Mouse (Mus musculus) lung, embryonic 14.5 days (tissue): ENCODE data around the gene Prss22. TPM values are rescaled to one million over a fixed set of nuclear protein-coding genes. Genes with fewer than 3 reads are reported as not detected.
A peak's percentile ranks its signal among the peaks of the same experiment; 100 is the strongest.

Experiments
- ATAC-seq: fragments of 200-750 bp; cut with Nextera tagmentation; 2 replicates; pipeline ENCODE4 v1.8.0; 2017; ENCODE audit warnings: mild to moderate bottlenecking, moderate TSS enrichment, moderate library complexity; ENCODE audit not compliant: insufficient read depth
- DNase-seq: peaks from one replicate; pipeline ENCODE4 v3.0.0-alpha.2; 2015
- H3K27ac ChIP-seq: fragments of 300-500 bp; sonication (generic); 2 replicates; pipeline ENCODE4 v1.5.1; 2014; ENCODE audit warnings: low read depth, mild to moderate bottlenecking, moderate library complexity
- H3K27me3 ChIP-seq: fragments of 300-500 bp; sonication (generic); 2 replicates; pipeline ENCODE4 v1.6.1; 2014; ENCODE audit warnings: low read length, control low read depth; ENCODE audit not compliant: insufficient read depth
- H3K36me3 ChIP-seq: fragments of 300-500 bp; sonication (generic); 2 replicates; pipeline ENCODE4 v1.6.1; 2014; ENCODE audit warnings: control low read depth; ENCODE audit not compliant: insufficient read depth
- H3K4me1 ChIP-seq: fragments of 300-500 bp; sonication (generic); 2 replicates; pipeline ENCODE4 v1.6.1; 2014; ENCODE audit warnings: antibody characterized with exemption, control low read depth; ENCODE audit not compliant: insufficient read depth
- H3K4me2 ChIP-seq: fragments of 300-500 bp; sonication (generic); 2 replicates; pipeline ENCODE4 v1.6.1; 2014; ENCODE audit warnings: mild to moderate bottlenecking
- H3K4me3 ChIP-seq: fragments of 300-500 bp; sonication (generic); 2 replicates; pipeline ENCODE4 v1.5.1; 2014; ENCODE audit warnings: low read depth, low read length
- H3K9ac ChIP-seq: fragments of 300-500 bp; sonication (generic); 2 replicates; pipeline ENCODE4 v1.6.1; 2014
- H3K9me3 ChIP-seq: fragments of 300-500 bp; sonication (generic); 2 replicates; pipeline ENCODE4 v1.6.1; 2016; ENCODE audit warnings: low read depth, low read length, control low read depth
- CTCF ChIP-seq: IDR thresholded peaks from 2 replicates; pipeline ENCODE4 v1.5.1; 2016; ENCODE audit warnings: antibody characterized with exemption, low read depth
- WGBS: fragments of 180-500 bp; shearing (Covaris S2); extraction: QIAGEN DNeasy Blood & Tissue Kit; methylation state at CpG from one replicate; pipeline ENCODE4 v1.1.7; 2014; 5-methylcytosine and 5-hydroxymethylcytosine counted together
- polyA plus RNA-seq: library from polyadenylated mRNA; unstranded; fragments of >200 nt; fragmentation: Nextera tagmentation; extraction: Ambion mirVana; gene quantifications from 2 replicates; pipeline ENCODE4 v1.2.1, GENCODE M21; 2014

The Prss22 gene
- polyA plus RNA-seq: 2.1 TPM in 2 replicates

DNA sequence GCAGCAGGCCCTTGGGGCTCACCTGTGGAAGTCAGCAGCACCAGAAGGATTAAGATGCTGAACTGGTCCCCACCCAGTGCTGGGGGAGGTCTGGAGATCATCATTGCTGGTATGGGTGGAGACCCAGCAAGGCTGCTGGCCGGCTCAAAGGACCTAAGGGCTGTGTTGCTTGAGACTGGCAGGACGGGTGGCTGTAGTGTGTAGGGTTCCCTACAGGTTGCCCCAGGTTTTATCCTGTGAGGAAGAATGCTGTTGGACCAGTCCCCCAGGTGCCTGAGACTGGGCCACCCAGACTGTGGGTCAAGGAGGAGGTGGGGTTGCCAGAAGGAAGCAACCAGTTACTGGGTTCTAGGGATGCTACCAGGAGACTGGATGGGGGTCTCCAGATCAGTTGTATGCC is at the start of gene Prss22:
Gene Prss22, minus strand, starts transcription at position 200 of the 400 bp plus-strand sequence.
- peak within 1 kb of the TSS; percentile 37 for H3K4me2 ChIP-seq
- no peaks in the 10 kb centered on the region for H3K27me3 ChIP-seq
- H3K9ac ChIP-seq: no peak within 1 kb of the TSS
- peak within 1 kb of the TSS; percentile 9; the same call in 1 of the 2 replicates for H3K4me3 ChIP-seq
- H3K9me3 ChIP-seq: no peaks in the 10 kb centered on the region
- peak within 1 kb of the TSS; percentile 42; the same call in 1 of the 2 replicates for H3K27ac ChIP-seq
- peaks cover 8% of the 10 kb centered on the region; the same call in 1 of the 2 replicates for H3K4me1 ChIP-seq
- no peak for TF ChIP-seq CTCF
- H3K36me3 ChIP-seq: no peaks in the 10 kb centered on the region
- ATAC-seq (peak; percentile 68; the same call in 1 of the 2 replicates), DNase-seq (peak; percentile 51)
- WGBS: 45% methylated on average over 2 of the region's 2 CpGs

DNA sequence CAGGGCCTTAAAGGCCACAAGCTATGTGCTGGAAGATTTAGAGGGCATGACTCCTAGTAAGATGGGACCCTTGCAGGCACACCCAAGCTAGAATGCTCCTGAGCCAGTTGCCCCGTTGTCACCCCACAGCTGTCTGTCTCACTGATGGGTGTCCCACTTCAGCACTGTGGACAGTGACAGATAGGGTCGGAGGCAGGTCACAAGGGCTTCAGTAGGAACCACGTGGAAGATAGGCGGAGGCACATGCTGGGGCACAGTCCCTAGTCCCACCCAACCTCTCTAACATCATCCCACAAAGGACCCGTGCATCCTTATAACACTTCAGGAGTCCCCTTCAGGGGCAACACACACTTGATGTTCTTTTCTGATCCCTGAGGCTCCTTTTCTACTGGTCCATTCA is 48.1 kb upstream of the Prss22 start:
- 27% methylated on average over 5 of the region's 5 CpGs for WGBS
- peaks cover 43% of the 10 kb centered on the region for H3K36me3 ChIP-seq
- H3K9me3 ChIP-seq: no peaks in the 10 kb centered on the region
- H3K27ac ChIP-seq: no peak overlapping the region
- TF ChIP-seq CTCF: no peak
- H3K4me3 ChIP-seq: no peak overlapping the region
- no peaks in the 10 kb centered on the region for H3K4me1 ChIP-seq
- no peak for DNase-seq
- no peak for ATAC-seq
- no peak overlapping the region for H3K4me2 ChIP-seq
- H3K9ac ChIP-seq: no peak overlapping the region
- no peaks in the 10 kb centered on the region for H3K27me3 ChIP-seq

DNA sequence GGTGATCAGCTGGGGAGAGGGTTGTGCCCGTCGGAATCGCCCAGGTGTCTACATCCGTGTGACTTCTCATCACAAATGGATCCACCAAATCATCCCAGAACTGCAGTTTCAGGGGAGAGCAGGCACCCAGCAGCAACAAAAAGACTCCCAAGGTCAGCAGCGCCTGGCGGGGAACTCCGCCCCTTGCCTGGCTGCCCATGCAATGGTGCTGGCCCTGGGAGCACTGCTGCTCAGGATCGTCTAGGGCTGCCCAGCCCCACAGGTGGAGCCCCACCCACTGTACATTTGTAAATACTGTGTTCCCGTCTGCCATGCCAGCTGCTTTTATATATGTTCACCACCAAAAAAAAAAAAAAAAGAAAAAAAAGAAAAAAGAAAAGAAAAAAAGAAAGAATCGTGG is 47.7 kb upstream of the Prss22 start:
- DNase-seq (no peak), ATAC-seq (no peak)
- H3K4me3 ChIP-seq: no peak overlapping the region
- no peak overlapping the region for H3K9ac ChIP-seq
- TF ChIP-seq CTCF: no peak
- H3K27ac ChIP-seq: no peak overlapping the region
- peaks cover 39% of the 10 kb centered on the region for H3K36me3 ChIP-seq
- no peaks in the 10 kb centered on the region for H3K9me3 ChIP-seq
- H3K4me2 ChIP-seq: no peak overlapping the region
- H3K27me3 ChIP-seq: no peaks in the 10 kb centered on the region
- 75% methylated on average over 10 of the region's 10 CpGs for WGBS
- no peaks in the 10 kb centered on the region for H3K4me1 ChIP-seq

DNA sequence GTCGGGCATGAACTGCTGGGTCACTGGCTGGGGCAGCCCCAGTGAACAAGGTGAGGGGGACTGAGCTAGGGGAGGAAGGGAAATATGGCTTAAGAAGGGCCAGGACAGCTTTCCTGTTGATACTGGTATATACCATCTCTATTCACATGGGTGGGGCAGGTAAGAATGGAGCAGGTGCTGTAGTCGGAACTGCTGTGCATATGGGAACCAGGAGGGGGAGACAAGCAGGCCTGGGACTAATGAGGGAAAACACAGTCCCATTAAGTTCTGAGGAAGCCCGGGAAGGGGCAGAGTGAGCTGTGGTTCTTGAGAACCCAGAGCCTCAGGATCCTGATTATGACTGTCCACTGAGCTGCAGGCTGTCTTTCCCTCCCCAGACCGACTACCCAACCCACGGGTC is 46.6 kb upstream of the Prss22 start:
- Histone ChIP-seq H3K36me3 (peaks cover 29% of the 10 kb centered on the region), H3K4me3 (no peak overlapping the region), H3K27me3 (no peaks in the 10 kb centered on the region), H3K9me3 (no peaks in the 10 kb centered on the region), H3K4me2 (no peak overlapping the region), H3K27ac (no peak overlapping the region), H3K9ac (no peak overlapping the region), H3K4me1 (no peaks in the 10 kb centered on the region)
- ATAC-seq: no peak
- 64% methylated on average over 5 of the region's 5 CpGs for WGBS
- peak; percentile 29 for TF ChIP-seq CTCF
- no peak for DNase-seq

DNA sequence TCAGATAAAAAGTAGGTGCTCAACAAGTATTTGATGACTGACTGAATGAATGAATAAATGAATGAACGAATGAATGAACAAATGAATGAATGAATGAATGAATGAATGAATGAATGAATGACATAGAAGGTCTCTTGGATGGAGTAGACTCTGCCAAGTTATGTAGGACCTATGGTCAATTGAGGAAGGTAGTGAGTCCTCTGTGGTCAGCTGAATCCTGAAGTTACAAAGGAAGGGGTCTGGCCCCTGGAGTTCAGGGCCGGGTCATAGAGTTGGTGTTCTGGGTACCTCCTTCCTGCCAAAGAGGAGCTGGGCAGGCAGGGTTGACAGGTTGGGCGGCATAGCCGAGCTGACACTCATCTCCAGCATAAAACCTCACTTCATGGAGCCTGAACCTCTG is 39.9 kb upstream of the Prss22 start, which contains the start of gene Prss27:
Gene Prss27, plus strand, starts transcription at position 301 of the 400 bp plus-strand sequence.
- H3K9me3 ChIP-seq: no peaks in the 10 kb centered on the region
- no peaks in the 10 kb centered on the region for H3K4me1 ChIP-seq
- no peak within 1 kb of the TSS for H3K27ac ChIP-seq
- no peak for TF ChIP-seq CTCF
- ATAC-seq: no peak
- H3K4me2 ChIP-seq: no peak within 1 kb of the TSS
- DNase-seq: no peak
- H3K36me3 ChIP-seq: no peaks in the 10 kb centered on the region
- no peaks in the 10 kb centered on the region for H3K27me3 ChIP-seq
- no peak within 1 kb of the TSS for H3K9ac ChIP-seq
- H3K4me3 ChIP-seq: no peak within 1 kb of the TSS
- WGBS: 63% methylated on average over 4 of the region's 4 CpGs

DNA sequence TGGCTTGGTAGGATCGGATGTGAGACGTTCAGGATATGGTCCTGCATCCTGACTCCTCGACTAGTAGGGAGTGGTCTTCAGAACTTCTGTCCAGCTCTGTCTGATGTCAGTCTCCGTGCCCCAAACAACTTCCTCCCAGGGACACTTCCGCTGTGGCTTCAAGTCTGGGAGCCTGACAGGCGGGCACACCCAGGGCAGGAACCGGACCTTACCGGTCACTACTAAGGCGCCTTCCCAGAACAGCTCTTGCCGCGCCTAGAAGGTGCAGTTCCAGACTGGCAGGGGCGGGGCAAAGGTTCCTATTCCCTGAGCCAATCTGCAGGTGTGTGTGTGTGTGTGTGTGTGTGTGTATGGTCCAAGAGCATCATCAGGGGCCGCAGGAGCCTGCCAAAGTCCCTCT is 39.5 kb upstream of the Prss22 start:
- 74% methylated on average over 13 of the region's 13 CpGs for whole genome bisulfite sequencing
- H3K27me3 ChIP-seq: no peaks in the 10 kb centered on the region
- no peak for TF ChIP-seq CTCF
- no peak overlapping the region for H3K4me3 ChIP-seq
- no peaks in the 10 kb centered on the region for H3K9me3 ChIP-seq
- ATAC-seq: no peak
- no peaks in the 10 kb centered on the region for H3K4me1 ChIP-seq
- no peak overlapping the region for H3K27ac ChIP-seq
- no peak for DNase-seq
- no peaks in the 10 kb centered on the region for H3K36me3 ChIP-seq
- no peak overlapping the region for H3K9ac ChIP-seq
- H3K4me2 ChIP-seq: no peak overlapping the region

DNA sequence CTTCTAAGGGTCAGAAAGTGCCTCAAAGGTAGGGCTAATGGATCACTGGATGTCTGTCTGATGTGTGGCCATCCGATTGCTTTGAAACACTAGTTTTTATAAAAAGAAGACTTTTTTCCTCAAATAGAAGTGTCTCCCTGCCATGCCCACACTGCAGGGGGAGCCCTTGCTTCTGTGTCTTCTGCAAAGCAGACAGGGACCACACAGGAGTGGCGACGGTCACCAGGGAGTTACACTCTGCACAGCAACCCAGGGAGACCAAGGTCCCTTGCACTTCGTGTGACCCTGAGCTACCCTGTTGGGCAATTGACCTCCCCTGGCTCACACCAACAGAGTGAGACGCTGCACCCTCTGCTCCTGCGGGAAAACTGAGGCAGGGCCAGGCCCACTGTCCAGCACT is 39.1 kb upstream of the Prss22 start:
- Histone ChIP-seq H3K27ac (no peak overlapping the region), H3K4me2 (no peak overlapping the region), H3K9me3 (no peaks in the 10 kb centered on the region), H3K27me3 (no peaks in the 10 kb centered on the region), H3K4me3 (no peak overlapping the region), H3K4me1 (no peaks in the 10 kb centered on the region), H3K9ac (no peak overlapping the region), H3K36me3 (no peaks in the 10 kb centered on the region)
- DNase-seq (no peak), ATAC-seq (no peak)
- WGBS: 66% methylated on average over 6 of the region's 6 CpGs
- TF ChIP-seq CTCF: no peak

DNA sequence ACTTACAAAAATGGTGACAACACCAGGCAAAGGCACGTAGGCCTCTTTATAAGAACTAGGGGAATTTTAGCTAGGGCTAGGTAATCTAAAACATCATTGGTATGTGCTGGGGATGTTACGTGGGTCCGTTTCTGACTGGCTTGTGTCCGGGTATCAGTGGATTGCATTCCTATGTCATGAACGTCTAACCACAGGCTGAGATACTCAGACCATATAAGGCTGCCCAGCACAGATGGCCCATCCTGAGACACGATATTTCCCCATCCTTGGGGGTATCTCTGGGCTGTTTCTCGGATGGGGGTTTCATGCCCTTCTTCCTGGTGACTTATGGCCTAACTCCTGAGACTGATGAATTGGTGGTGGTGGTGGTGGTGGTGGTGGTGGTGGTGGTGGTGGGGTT is 37.2 kb upstream of the Prss22 start:
- H3K9me3 ChIP-seq: no peaks in the 10 kb centered on the region
- H3K9ac ChIP-seq: no peak overlapping the region
- DNase-seq (no peak), ATAC-seq (no peak)
- H3K4me3 ChIP-seq: no peak overlapping the region
- H3K4me2 ChIP-seq: no peak overlapping the region
- no peaks in the 10 kb centered on the region for H3K36me3 ChIP-seq
- no peaks in the 10 kb centered on the region for H3K4me1 ChIP-seq
- no peaks in the 10 kb centered on the region for H3K27me3 ChIP-seq
- 38% methylated on average over 7 of the region's 7 CpGs for WGBS
- no peak for TF ChIP-seq CTCF
- H3K27ac ChIP-seq: no peak overlapping the region
